Comparison of ENCODE assay signal across 8 mouse cellular contexts in genomic region chr3:98024288-98024848, GRCm38 (mm10). TPM values are rescaled to one million over a fixed set of nuclear protein-coding genes. Genes with fewer than 3 reads are reported as not detected.
A peak's percentile ranks its signal among the peaks of the same experiment; 100 is the strongest.
DNase-seq lines count a peak whose midpoint lies in the region; ATAC-seq and TF ChIP-seq lines count a peak whose summit lies in the region.

No protein-coding gene starts in this region.

- H3K27me3 ChIP-seq in heart, embryonic 11.5 days (ENCODE audit: control insufficient read depth, insufficient read depth, low read length): no peaks in the 10 kb centered on the region
- H3K27me3 ChIP-seq in kidney, embryonic 15.5 days: no peaks in the 10 kb centered on the region
- no peaks in the 10 kb centered on the region for H3K27me3 ChIP-seq in small intestine, adult 2 months (ENCODE audit: control insufficient read depth, insufficient read depth, low read length)

- 8% methylated on average over 13 of the region's 13 CpGs for WGBS in heart, embryonic 11.5 days (ENCODE audit: insufficient replicate concordance)
- 4% methylated on average over 13 of the region's 13 CpGs for WGBS in kidney, embryonic 15.5 days
- WGBS in small intestine, adult 2 months: 14% methylated on average over 13 of the region's 13 CpGs

- H3K9me3 ChIP-seq in heart, embryonic 11.5 days (replicated peaks; ENCODE audit: control insufficient read depth, low read length): no peaks in the 10 kb centered on the region
- H3K9me3 ChIP-seq in kidney, embryonic 15.5 days (replicated peaks): no peaks in the 10 kb centered on the region

- no peaks in the 10 kb centered on the region for H3K36me3 ChIP-seq in heart, embryonic 11.5 days (ENCODE audit: control insufficient read depth, insufficient read depth, low read length)
- H3K36me3 ChIP-seq in kidney, embryonic 15.5 days: no peaks in the 10 kb centered on the region
- H3K36me3 ChIP-seq in small intestine, adult 2 months (ENCODE audit: control insufficient read depth, insufficient read depth, low read length): no peaks in the 10 kb centered on the region

- peaks cover 56% of the 10 kb centered on the region for H3K4me1 ChIP-seq in heart, embryonic 11.5 days (ENCODE audit: control insufficient read depth, insufficient read depth, low read length)
- peaks cover 85% of the 10 kb centered on the region for H3K4me1 ChIP-seq in kidney, embryonic 15.5 days
- peaks cover 23% of the 10 kb centered on the region for H3K4me1 ChIP-seq in small intestine, adult 2 months (ENCODE audit: control insufficient read depth, insufficient read depth, insufficient read length, low read length)

- TF ChIP-seq CTCF in layer of hippocampus, adult 2 months (conservative IDR thresholded peaks at IDR 0.05): no peak
- TF ChIP-seq CTCF in small intestine, adult 2 months (IDR thresholded peaks at IDR 0.05; ENCODE audit: extremely low read depth, insufficient read length, insufficient replicate concordance, low read depth, low read length): no peak

- peak overlapping the region; percentile 79 for H3K27ac ChIP-seq in layer of hippocampus, adult 2 months
- peak overlapping the region; percentile 92 for H3K27ac ChIP-seq in heart, embryonic 11.5 days (ENCODE audit: low read depth, low read length)
- peak overlapping the region; percentile 90 for H3K27ac ChIP-seq in kidney, embryonic 15.5 days
- H3K27ac ChIP-seq in small intestine, adult 2 months (ENCODE audit: insufficient read depth, low read depth, low read length): 0 out of 2 replicates have a peak overlapping the region, but pooled peaks have one; percentile 1

- H3K4me3 ChIP-seq in layer of hippocampus, adult 2 months: peak overlapping the region; percentile 28; the same call in 1 of the 2 replicates
- H3K4me3 ChIP-seq in heart, embryonic 11.5 days (ENCODE audit: low read depth, low read length): no peak overlapping the region
- H3K4me3 ChIP-seq in kidney, embryonic 15.5 days (replicated peaks): peak overlapping the region; percentile 21
- H3K4me3 ChIP-seq in small intestine, adult 2 months (ENCODE audit: low read depth, low read length): peak overlapping the region; percentile 24

- peak overlapping the region; percentile 55 for H3K4me2 ChIP-seq in heart, embryonic 11.5 days
- peak overlapping the region; percentile 49 for H3K4me2 ChIP-seq in kidney, embryonic 15.5 days

- no peak for ATAC-seq in heart, embryonic 11.5 days (replicated peaks; ENCODE audit: insufficient number of reproducible peaks, low FRiP score, low TSS enrichment)
- ATAC-seq in kidney, embryonic 15.5 days (replicated peaks; ENCODE audit: low FRiP score): peak; percentile 68
- ATAC-seq in megakaryocyte-erythroid progenitor cell, adult 5-6 weeks (replicated peaks; ENCODE audit: low FRiP score, low TSS enrichment, poor library complexity, severe bottlenecking): no peak

- DNase-seq in layer of hippocampus, adult 2 months (ENCODE audit: low spot score in 2 of 2): no peak
- no peak for DNase-seq in layer of hippocampus, adult 8-10 months (ENCODE audit: low spot score in 2 of 2)
- peak; percentile 66 for DNase-seq in embryo, embryonic 9.5 days (ENCODE audit: extremely low spot score)
- peak; percentile 89 for DNase-seq in lung, postnatal 25 days (ENCODE audit: low spot score)

- TF ChIP-seq POLR2A in small intestine, adult 2 months (IDR thresholded peaks at IDR 0.05; ENCODE audit: low read depth, low read length): no peak

- peak overlapping the region; percentile 75 for H3K9ac ChIP-seq in heart, embryonic 11.5 days (ENCODE audit: low read depth, low read length)
- peak overlapping the region; percentile 15 for H3K9ac ChIP-seq in kidney, embryonic 15.5 days

RNA-seq across cellular contexts. Expression of gene Notch2, which starts 11.0 kb away (rescaled TPM):
- total RNA-seq in layer of hippocampus, adult 2 months (2021): 10 to 100 TPM; 22.2 to 25.5 TPM
- total RNA-seq in layer of hippocampus, adult 8-10 months (2022): 10 to 100 TPM; 22.9 to 29.1 (median 26.8) TPM
- 12.5 and 13.4 TPM in 2 replicates for polyA plus RNA-seq in heart, embryonic 11.5 days (2014; fragmentation: Nextera tagmentation; extraction: Ambion mirVana)
- polyA plus RNA-seq in kidney, embryonic 15.5 days (2015; fragmentation: Nextera tagmentation; extraction: Ambion mirVana): 33.1 and 33.8 TPM in 2 replicates
- 5.6 and 6.6 TPM in 2 replicates for polyA plus RNA-seq in small intestine, adult 2 months (2012; rRNA removed)
- 36.0 and 55.9 TPM in 2 replicates for total RNA-seq in megakaryocyte-erythroid progenitor cell, adult 5-6 weeks (2014; fragmentation: Nextera tagmentation)
- total RNA-seq in megakaryocyte-erythroid progenitor cell, adult 5-6 weeks (2017): 33.4 TPM in 2 replicates

Comparison
In these comparisons a context has a peak if more than half of its experiments do, and no peak if none do; other contexts are left out.
1. DNase-seq: peak in embryo, embryonic 9.5 days (single experiment) and lung, postnatal 25 days (single experiment); none in layer of hippocampus, adult 2 months (0 of 2) and layer of hippocampus, adult 8-10 months (0 of 2).
2. H3K27ac ChIP-seq: peak in every context shown above with its lines; median percentile 92 in heart, embryonic 11.5 days; 90 in kidney, embryonic 15.5 days; 79 in layer of hippocampus, adult 2 months; 1 in small intestine, adult 2 months.